Mouse (Mus musculus): ENCODE results near the gene Slc38a9. TPM values are rescaled to one million over a fixed set of nuclear protein-coding genes. Genes with fewer than 3 reads are reported as not detected.
"Not testable (repeated sequence)": the region's sequence is repeated elsewhere in the genome, so short reads cannot be mapped to it uniquely, and the experiment has no call there.

Slc38a9 gene
- polyA plus RNA-seq, 1 experiment from 2014 or later: 25.7 TPM

DNA sequence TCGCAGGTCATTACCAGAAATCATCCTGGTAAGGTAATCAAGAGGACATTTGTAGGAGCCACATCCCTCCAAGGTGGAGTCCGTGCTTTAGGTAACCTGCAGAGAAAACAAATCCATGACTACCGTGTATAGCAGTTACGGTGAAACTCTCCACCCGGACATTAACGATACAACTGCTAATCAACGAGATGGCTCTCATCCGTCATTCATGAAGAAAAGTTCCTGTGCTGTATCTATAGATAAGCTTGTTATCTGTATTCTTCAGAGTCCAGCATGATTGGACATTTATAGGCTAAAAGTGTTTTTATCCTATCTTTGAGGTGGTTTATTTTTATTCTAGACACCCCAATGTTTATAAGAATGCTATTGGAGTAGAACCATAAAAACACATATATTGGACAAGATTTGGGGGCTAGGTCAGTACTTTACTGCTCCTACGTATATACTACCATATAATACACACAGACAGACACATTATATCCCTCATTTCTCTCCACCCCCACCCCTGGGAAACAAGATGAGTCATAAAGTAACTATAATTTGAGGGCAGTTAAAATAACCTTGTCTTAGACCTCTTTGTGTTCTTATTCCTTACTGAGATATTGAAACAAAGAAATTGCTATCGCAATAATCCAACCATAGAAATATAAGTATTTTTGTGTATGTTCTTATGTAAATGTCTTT is 32.5 kb downstream of the Slc38a9 start:
- no peak for ATAC-seq (ENCODE audit: low FRiP score, low read depth)
- H3K9me3 ChIP-seq: peaks cover 6% of the 10 kb centered on the region
- no peak overlapping the region for H3K27ac ChIP-seq (replicated peaks)
- H3K9ac ChIP-seq (replicated peaks): no peak overlapping the region
- H3K4me1 ChIP-seq: no peaks in the 10 kb centered on the region
- H3K4me2 ChIP-seq (replicated peaks): no peak overlapping the region
- no peak overlapping the region for H3K4me3 ChIP-seq
- no peaks in the 10 kb centered on the region for H3K27me3 ChIP-seq
- peaks cover 6% of the 10 kb centered on the region; the same call in 1 of the 2 replicates for H3K36me3 ChIP-seq
- 94% methylated on average over 10 of the region's 10 CpGs for WGBS

DNA sequence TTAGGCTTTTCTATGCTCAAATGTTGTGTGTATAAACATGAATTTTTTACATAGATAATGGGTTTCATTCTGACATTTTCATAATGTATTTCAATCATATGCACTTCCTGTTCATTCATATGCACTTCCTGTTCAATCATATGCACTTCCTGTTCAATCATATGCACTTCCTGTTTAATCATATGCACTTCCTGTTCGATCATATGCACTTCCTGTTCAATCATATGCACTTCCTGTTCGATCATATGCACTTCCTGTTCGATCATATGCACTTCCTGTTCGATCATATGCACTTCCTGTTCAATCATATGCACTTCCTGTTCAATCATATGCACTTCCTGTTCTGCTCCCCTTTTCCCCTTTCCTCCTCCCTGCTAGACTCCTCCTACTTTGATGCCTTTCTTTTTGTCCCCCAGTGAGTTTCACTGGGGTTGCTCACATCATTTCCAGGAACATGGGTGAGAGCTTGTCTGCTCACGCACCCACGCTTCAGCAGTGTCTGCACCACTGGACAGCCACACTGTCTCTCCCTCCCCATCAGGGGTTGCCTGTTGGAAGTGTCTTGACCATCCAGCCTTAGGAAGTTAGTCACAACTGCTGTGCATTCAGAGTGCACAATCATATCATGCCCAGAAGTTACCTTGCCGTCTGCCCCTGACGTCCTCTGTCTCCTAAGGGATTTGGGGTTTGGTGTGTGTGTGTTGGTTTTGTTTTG is 35.1 kb downstream of the Slc38a9 start:
- no peak overlapping the region for H3K4me2 ChIP-seq (replicated peaks)
- no peak for ATAC-seq (ENCODE audit: low FRiP score, low read depth)
- H3K4me3 ChIP-seq: no peak overlapping the region
- no peaks in the 10 kb centered on the region for H3K27me3 ChIP-seq
- H3K9me3 ChIP-seq: peaks cover 6% of the 10 kb centered on the region
- peaks cover 21% of the 10 kb centered on the region for H3K36me3 ChIP-seq
- H3K4me1 ChIP-seq: no peaks in the 10 kb centered on the region
- H3K9ac ChIP-seq (replicated peaks): no peak overlapping the region
- 95% methylated on average over 8 of the region's 8 CpGs for WGBS
- H3K27ac ChIP-seq (replicated peaks): no peak overlapping the region

DNA sequence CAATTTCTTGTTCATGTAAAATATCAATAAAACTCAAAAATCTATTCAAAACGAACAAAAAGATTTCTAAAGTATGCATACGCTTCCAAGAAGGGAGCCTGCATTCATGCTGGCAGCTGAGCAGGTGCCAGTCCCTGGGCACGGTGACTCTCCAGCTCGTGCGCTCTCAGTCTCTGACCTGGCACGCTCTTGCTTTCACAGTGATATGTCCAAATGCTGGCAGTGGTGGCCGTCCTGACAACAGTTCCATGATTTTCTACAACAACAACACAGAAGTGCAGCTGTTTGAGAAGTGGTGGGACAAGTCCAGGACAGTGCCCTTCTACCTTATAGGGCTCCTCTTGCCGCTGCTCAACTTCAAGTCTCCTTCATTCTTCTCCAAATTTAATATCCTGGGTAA is 40.7 kb downstream of the Slc38a9 start:
- no peaks in the 10 kb centered on the region for H3K27me3 ChIP-seq
- H3K4me3 ChIP-seq: no peak overlapping the region
- ATAC-seq (ENCODE audit: low FRiP score, low read depth): no peak
- H3K27ac ChIP-seq (replicated peaks): no peak overlapping the region
- H3K36me3 ChIP-seq: peaks cover 16% of the 10 kb centered on the region
- no peaks in the 10 kb centered on the region for H3K9me3 ChIP-seq
- 95% methylated on average over 8 of the region's 8 CpGs for WGBS
- no peaks in the 10 kb centered on the region for H3K4me1 ChIP-seq
- H3K9ac ChIP-seq (replicated peaks): no peak overlapping the region
- no peak overlapping the region for H3K4me2 ChIP-seq (replicated peaks)

DNA sequence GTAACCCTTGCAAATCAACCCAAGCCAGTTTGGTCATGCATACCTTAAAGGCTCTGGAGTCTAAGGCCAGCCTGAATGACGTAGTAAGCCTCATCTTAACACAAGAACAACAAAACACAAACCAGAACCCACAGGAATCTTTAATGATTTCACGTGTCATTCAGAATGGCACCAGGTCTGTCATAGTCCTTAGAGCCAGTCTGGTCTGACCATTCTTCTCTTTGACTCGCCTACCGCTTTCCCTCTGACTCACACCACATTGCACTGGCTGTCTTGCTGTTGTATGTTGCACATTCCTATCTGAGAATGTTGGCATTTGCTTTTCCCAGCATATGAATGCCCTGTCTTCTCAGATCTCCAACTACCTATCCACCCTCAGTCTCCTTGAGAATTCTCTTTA is 45.8 kb downstream of the Slc38a9 start:
- WGBS: 93% methylated on average over 4 of the region's 4 CpGs
- no peak for ATAC-seq (ENCODE audit: low FRiP score, low read depth)
- no peaks in the 10 kb centered on the region for H3K27me3 ChIP-seq

DNA sequence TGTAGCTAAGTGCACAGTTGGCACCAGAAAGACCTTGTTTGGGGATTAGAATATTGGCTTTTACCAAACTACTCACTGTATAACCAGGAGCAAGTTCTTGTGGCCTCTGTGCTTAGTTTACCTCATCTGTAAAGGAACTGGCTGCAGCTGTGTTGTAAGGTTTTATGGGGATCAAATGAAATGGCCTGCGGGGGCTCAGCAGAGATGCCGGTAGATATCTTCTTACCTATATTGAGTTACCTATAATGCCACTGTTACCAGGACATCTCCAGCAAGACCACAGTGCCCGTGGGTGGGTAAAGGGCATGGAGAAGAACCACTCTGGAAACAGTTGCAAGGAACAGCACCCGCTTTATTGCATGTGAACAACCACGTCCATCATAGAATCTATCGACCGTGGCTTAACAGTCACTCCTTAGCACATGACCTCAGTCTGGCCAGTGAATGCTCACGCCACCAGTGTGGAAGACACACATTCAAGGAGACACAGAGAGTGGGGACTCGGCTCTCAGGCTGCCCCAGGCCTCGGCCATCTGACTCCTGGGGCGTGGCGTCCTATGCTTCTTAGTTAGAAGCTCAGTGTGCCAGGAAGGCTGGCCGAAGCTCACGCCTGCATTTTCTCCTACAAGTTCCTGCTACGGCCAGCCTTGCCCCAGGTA is 59.7 kb downstream of the Slc38a9 start:
- no peaks in the 10 kb centered on the region for H3K27me3 ChIP-seq
- H3K9me3 ChIP-seq: no peaks in the 10 kb centered on the region
- peaks cover 11% of the 10 kb centered on the region; the same call in 1 of the 2 replicates for H3K36me3 ChIP-seq
- peaks cover 7% of the 10 kb centered on the region for H3K4me1 ChIP-seq
- ATAC-seq (ENCODE audit: low FRiP score, low read depth): no peak
- H3K9ac ChIP-seq (replicated peaks): no peak overlapping the region
- 93% methylated on average over 15 of the region's 15 CpGs for WGBS
- no peak overlapping the region for H3K27ac ChIP-seq (replicated peaks)
- no peak overlapping the region for H3K4me3 ChIP-seq
- no peak overlapping the region for H3K4me2 ChIP-seq (replicated peaks)

More for the DNA sequence above, 45.8 kb downstream of the Slc38a9 start:
- H3K9me3 ChIP-seq: no peaks in the 10 kb centered on the region
- no peak overlapping the region for H3K27ac ChIP-seq (replicated peaks)
- no peaks in the 10 kb centered on the region for H3K36me3 ChIP-seq
- no peak overlapping the region for H3K4me3 ChIP-seq
- no peak overlapping the region for H3K9ac ChIP-seq (replicated peaks)
- no peak overlapping the region for H3K4me2 ChIP-seq (replicated peaks)
- H3K4me1 ChIP-seq: no peaks in the 10 kb centered on the region

DNA sequence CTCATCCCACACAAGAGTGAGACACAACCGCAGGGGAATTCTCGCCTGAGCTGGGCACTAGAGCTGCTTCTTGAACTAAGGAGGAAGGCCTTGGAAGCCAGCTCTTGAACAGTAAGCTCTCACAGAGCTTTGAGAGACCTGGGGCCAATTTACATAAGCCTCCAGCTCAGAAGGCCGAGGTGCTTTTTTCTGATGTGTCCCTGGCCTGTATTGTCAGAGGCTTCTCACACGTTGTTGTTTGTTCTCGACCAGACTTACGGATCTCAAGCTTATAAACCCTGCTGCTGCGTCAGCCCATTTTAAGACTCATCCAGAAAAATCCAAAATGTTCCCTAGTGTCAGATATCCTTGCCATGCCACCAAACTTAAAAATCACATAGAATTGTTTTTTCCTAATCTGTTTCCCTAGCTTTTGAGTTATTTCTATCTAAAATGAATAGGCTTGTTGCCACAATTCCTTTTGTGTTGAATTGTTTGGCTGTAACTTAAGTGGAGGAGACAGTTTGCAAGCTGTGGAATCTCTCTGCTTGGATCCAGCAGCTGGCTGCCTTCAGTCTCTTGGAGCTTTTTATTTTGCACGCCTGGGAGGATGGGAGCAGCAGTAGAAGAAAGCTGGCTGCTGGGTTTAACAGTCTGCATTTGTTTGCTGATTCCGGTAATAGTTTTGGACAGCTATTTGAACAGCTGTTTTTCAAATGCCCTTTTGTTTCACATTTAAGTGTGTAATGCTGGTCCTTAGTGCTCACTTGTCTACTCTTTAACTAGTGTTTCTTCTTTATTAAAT is 61.6 kb downstream of the Slc38a9 start:
- Histone ChIP-seq H3K9ac (replicated peaks) (no peak overlapping the region), H3K4me2 (replicated peaks) (no peak overlapping the region), H3K4me1 (peaks cover 7% of the 10 kb centered on the region), H3K27ac (replicated peaks) (peak overlapping the region; percentile 49), H3K9me3 (no peaks in the 10 kb centered on the region), H3K36me3 (peaks cover 11% of the 10 kb centered on the region; the same call in 1 of the 2 replicates), H3K27me3 (no peaks in the 10 kb centered on the region), H3K4me3 (no peak overlapping the region)
- 15% methylated on average over 9 of the region's 9 CpGs for WGBS
- ATAC-seq (ENCODE audit: low FRiP score, low read depth): no peak; the same call in 1 of the 2 replicates

DNA sequence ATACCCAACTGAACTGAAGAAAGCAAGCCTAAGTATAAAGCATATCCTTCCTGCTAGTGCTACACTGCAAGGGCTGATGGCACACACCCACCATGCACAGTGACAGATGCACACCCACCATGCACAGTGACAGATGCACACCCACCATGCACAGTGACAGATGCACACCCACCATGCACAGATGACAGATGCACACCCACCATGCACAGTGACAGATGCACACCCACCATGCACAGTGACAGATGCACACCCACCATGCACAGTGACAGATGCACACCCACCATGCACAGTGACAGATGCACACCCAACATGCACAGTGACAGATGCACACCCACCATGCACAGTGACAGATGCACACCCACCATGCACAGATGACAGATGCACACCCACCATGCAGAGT is 63.7 kb downstream of the Slc38a9 start:
- H3K9me3 ChIP-seq; ATAC-seq (ENCODE audit: low FRiP score, low read depth); H3K27ac ChIP-seq (replicated peaks); H3K4me2 ChIP-seq (replicated peaks); H3K27me3 ChIP-seq; H3K4me1 ChIP-seq; H3K9ac ChIP-seq (replicated peaks); H3K4me3 ChIP-seq: not testable (repeated sequence)
- H3K36me3 ChIP-seq: peaks cover 14% of the 10 kb centered on the region; the same call in 1 of the 2 replicates

DNA sequence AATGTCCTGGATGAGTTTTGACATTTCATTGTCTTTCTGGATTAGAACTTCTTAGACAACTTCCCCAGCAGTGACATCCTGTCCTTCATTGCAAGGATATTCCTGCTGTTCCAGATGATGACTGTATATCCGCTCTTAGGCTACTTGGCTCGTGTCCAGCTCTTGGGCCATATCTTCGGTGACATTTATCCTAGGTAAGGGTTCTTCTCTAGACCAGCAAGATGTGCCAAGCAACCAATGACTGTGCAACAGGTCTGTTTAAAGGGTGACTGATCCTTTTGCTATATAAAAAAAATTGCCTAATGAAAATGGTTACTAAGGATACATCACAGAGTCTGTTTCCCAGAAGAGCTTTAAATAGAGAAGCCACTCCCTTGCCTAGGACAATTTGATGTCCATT is 65.5 kb downstream of the Slc38a9 start:
- WGBS: 86% methylated on average over 3 of the region's 3 CpGs
- no peak for ATAC-seq (ENCODE audit: low FRiP score, low read depth)

DNA sequence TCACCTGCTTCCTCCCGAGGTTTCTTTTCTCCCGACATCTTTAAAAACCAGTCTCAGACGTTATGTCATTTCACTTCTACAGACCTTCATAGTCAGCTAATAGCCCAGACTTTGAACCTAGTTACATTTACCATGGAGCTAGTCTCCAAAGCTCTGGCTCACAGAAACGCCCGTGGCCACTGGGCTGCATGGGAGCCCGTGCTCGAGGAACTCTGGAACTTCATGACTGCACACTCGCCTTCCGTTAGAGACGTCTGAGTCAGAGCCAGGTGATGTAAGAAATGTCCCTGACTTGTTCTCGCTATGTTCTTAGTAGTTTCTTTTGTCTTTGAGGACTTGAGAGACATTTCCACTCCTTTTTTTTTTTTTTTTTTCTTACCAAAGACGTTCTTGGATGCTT is 72.8 kb downstream of the Slc38a9 start:
- 0 out of 2 replicates have a peak, but pooled peaks cover 6% of the 10 kb centered on the region for H3K36me3 ChIP-seq
- no peaks in the 10 kb centered on the region for H3K9me3 ChIP-seq
- H3K27me3 ChIP-seq: no peaks in the 10 kb centered on the region
- H3K9ac ChIP-seq (replicated peaks): no peak overlapping the region
- H3K27ac ChIP-seq (replicated peaks): no peak overlapping the region
- WGBS: 92% methylated on average over 12 of the region's 12 CpGs
- no peak for ATAC-seq (ENCODE audit: low FRiP score, low read depth)
- no peaks in the 10 kb centered on the region for H3K4me1 ChIP-seq
- no peak overlapping the region for H3K4me2 ChIP-seq (replicated peaks)
- no peak overlapping the region for H3K4me3 ChIP-seq

More for the DNA sequence above, 65.5 kb downstream of the Slc38a9 start:
- peaks cover 9% of the 10 kb centered on the region; the same call in 1 of the 2 replicates for H3K36me3 ChIP-seq
- no peaks in the 10 kb centered on the region for H3K27me3 ChIP-seq
- no peaks in the 10 kb centered on the region for H3K9me3 ChIP-seq
- H3K4me3 ChIP-seq: no peak overlapping the region
- no peak overlapping the region for H3K9ac ChIP-seq (replicated peaks)
- H3K4me1 ChIP-seq: peaks cover 7% of the 10 kb centered on the region
- H3K27ac ChIP-seq (replicated peaks): no peak overlapping the region
- H3K4me2 ChIP-seq (replicated peaks): no peak overlapping the region

DNA sequence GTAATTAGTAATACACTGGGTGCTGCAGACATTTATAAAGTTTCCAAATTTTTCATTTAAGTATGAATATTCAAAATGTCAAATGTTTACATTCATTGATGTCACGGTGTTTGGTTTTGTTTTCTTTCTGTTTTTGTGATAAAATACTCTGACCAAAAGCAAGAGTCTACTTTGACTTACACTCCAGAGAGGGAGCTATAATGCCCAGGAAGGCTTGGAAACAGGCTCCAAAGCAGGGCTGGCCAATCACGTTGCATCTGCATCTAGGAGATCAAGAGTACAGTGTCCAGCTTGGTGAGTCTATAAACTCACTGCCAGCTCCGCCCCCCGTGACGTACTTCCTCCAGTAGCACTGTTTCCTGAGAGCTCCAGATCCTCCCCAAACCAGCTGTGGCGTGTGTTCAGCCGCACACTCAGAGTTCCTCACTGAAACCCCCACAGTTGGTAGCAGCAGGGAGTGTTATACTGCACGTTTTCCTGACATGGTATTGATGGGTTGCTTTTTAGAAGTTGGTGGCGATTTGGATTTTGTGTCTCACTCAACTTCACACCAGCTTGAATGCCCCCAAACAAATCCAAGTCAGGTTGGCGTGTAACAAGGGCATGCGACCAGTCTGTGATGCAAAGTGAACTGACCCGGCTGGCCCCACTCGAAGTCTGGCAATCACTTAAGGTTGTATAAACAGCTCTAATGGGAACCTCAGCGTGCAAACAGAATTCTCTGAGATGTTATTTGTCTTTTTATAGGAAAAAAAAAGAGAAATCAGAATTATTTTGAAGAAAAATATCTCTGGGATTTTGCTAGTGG is 74.6 kb downstream of the Slc38a9 start:
- no peaks in the 10 kb centered on the region for H3K9me3 ChIP-seq
- no peaks in the 10 kb centered on the region for H3K27me3 ChIP-seq
- no peaks in the 10 kb centered on the region for H3K4me1 ChIP-seq
- ATAC-seq (ENCODE audit: low FRiP score, low read depth): no peak
- no peak overlapping the region for H3K4me2 ChIP-seq (replicated peaks)
- 83% methylated on average over 14 of the region's 14 CpGs for WGBS
- no peak overlapping the region for H3K4me3 ChIP-seq
- H3K36me3 ChIP-seq: no peaks in the 10 kb centered on the region
- H3K27ac ChIP-seq (replicated peaks): no peak overlapping the region
- no peak overlapping the region for H3K9ac ChIP-seq (replicated peaks)

DNA sequence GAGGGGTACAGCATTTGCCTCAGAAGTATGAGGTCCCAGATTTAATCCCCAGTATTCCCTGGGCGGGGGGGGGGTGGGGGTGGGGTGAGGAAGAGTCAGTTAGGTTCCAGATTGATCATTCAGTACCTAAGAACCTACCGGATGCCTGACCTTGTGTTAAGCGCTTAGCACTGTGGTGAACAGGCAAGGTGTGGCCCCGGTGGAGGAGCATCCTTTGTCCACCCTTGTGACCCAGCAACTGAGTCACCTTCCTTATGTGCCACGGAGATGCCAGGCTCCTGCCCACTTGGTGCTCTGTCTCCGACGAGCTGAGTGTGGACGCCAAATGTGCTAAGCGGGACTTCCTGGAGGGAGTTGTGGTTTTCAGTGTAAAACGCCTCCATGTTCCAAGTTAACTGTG is 75.9 kb downstream of the Slc38a9 start:
- Histone ChIP-seq H3K9me3 (no peaks in the 10 kb centered on the region), H3K27me3 (no peaks in the 10 kb centered on the region), H3K4me3 (no peak overlapping the region), H3K27ac (replicated peaks) (no peak overlapping the region), H3K36me3 (no peaks in the 10 kb centered on the region), H3K4me1 (no peaks in the 10 kb centered on the region), H3K9ac (replicated peaks) (no peak overlapping the region), H3K4me2 (replicated peaks) (no peak overlapping the region)
- WGBS: 92% methylated on average over 10 of the region's 10 CpGs
- no peak for ATAC-seq (ENCODE audit: low FRiP score, low read depth)

Data from midbrain, embryonic 12.5 days (tissue).